Mouse (Mus musculus): ENCODE measurements around the gene Cep70. TPM values are rescaled to one million over a fixed set of nuclear protein-coding genes. Genes with fewer than 3 reads are reported as not detected.

Cep70 gene
- 10 to 100 TPM; 22.6 to 23.6 TPM for total RNA-seq (2021)
- long read RNA-seq, partial matches to known transcripts: 4 of 13 reads
- long read RNA-seq, other reads (novel, unspliced or antisense): 6 of 13 reads

GRCm38 (mm10) chr9:99243190-99243894 is at the start of gene Cep70:
Gene Cep70, plus strand, starts transcription at chr9:99243367.
- DNase-seq (ENCODE audit: low spot score in 2 of 2): peak; percentile 96

GRCm38 (mm10) chr9:99212643-99213042 is 30.5 kb upstream of the Cep70 start:
- DNase-seq (ENCODE audit: low spot score in 2 of 2): no peak

- no peak for DNase-seq (ENCODE audit: low spot score in 2 of 2)
Measured at GRCm38 (mm10) chr9:99216182-99216581, 27.0 kb upstream of the Cep70 start.

GRCm38 (mm10) chr9:99217999-99218719 is 25.0 kb upstream of the Cep70 start:
- no peak for DNase-seq (ENCODE audit: low spot score in 2 of 2)

GRCm38 (mm10) chr9:99221636-99222035 is 21.5 kb upstream of the Cep70 start:
- no peak for DNase-seq (ENCODE audit: low spot score in 2 of 2)

- no peak for DNase-seq (ENCODE audit: low spot score in 2 of 2)
Measured at GRCm38 (mm10) chr9:99224583-99224982, 18.6 kb upstream of the Cep70 start.

- no peak for DNase-seq (ENCODE audit: low spot score in 2 of 2)
Measured at GRCm38 (mm10) chr9:99229450-99229849, 13.7 kb upstream of the Cep70 start.

GRCm38 (mm10) chr9:99237139-99237538 is 6.0 kb upstream of the Cep70 start, which contains the start of gene Faiml:
Gene Faiml, minus strand, starts transcription at chr9:99237239.
- DNase-seq (ENCODE audit: low spot score in 2 of 2): no peak

- no peak for DNase-seq (ENCODE audit: low spot score in 2 of 2)
Measured at GRCm38 (mm10) chr9:99238276-99238675, 4.9 kb upstream of the Cep70 start.

GRCm38 (mm10) chr9:99239256-99239655 is 3.9 kb upstream of the Cep70 start:
- no peak for DNase-seq (ENCODE audit: low spot score in 2 of 2)

- no peak for DNase-seq (ENCODE audit: low spot score in 2 of 2)
Measured at GRCm38 (mm10) chr9:99240571-99240970, 2.6 kb upstream of the Cep70 start.

GRCm38 (mm10) chr9:99242035-99242434 is 1.1 kb upstream of the Cep70 start:
- DNase-seq (ENCODE audit: low spot score in 2 of 2): peak; percentile 51 to 79

- DNase-seq (ENCODE audit: low spot score in 2 of 2): no peak
Measured at GRCm38 (mm10) chr9:99242533-99243189, 506 bp upstream of the Cep70 start.

GRCm38 (mm10) chr9:99243895-99244293 is 727 bp downstream of the Cep70 start:
- DNase-seq (ENCODE audit: low spot score in 2 of 2): no peak

- DNase-seq (ENCODE audit: low spot score in 2 of 2): peak in 1 of 2 experiments; percentile 18
Measured at GRCm38 (mm10) chr9:99248304-99248703, 5.1 kb downstream of the Cep70 start.

- DNase-seq (ENCODE audit: low spot score in 2 of 2): no peak
Measured at GRCm38 (mm10) chr9:99248906-99249305, 5.7 kb downstream of the Cep70 start.

- DNase-seq (ENCODE audit: low spot score in 2 of 2): no peak
Measured at GRCm38 (mm10) chr9:99253861-99254260, 10.7 kb downstream of the Cep70 start.

- no peak for DNase-seq (ENCODE audit: low spot score in 2 of 2)
Measured at GRCm38 (mm10) chr9:99256206-99256605, 13.0 kb downstream of the Cep70 start.

- no peak for DNase-seq (ENCODE audit: low spot score in 2 of 2)
Measured at GRCm38 (mm10) chr9:99256821-99257220, 13.7 kb downstream of the Cep70 start.

GRCm38 (mm10) chr9:99258891-99259290 is 15.7 kb downstream of the Cep70 start:
- no peak for DNase-seq (ENCODE audit: low spot score in 2 of 2)

- no peak for DNase-seq (ENCODE audit: low spot score in 2 of 2)
Measured at GRCm38 (mm10) chr9:99304296-99304695, 61.1 kb downstream of the Cep70 start.

GRCm38 (mm10) chr9:99306226-99306625 is 63.1 kb downstream of the Cep70 start:
- DNase-seq (ENCODE audit: low spot score in 2 of 2): no peak

Data from layer of hippocampus, adult 18-20 months (tissue).